Mouse (Mus musculus) embryo, embryonic 10 days (tissue): Measurements from ENCODE around the gene Rdh13.
"Not testable (repeated sequence)": the region's sequence is repeated elsewhere in the genome, so short reads cannot be mapped to it uniquely, and the experiment has no call there.

Experiments used
- DNase-seq: peaks from one replicate; pipeline ENCODE4 v3.0.0-alpha.2; 2015; ENCODE audit warnings: low spot score

Rdh13 gene

DNA sequence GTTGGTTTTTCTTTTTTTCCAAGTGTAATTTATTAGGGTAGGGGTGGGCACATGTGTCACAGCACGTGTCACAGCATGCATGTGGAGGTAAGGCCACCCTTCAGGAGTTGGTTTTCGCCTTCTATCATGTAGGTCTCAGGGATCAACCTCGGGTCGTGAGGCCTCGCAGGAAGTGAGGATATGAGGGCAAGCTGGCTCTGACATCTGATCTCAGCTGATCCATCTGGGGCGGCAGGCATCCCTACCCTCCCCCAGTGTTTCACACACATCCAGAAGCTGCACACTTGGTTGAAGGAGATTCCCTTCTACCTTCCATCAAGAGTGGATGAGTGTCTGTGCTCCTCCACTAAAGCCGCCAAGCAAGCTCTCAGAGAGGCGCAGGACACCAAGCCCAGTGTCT is 13.4 kb downstream of the Rdh13 start:
- DNase-seq: no peak

DNA sequence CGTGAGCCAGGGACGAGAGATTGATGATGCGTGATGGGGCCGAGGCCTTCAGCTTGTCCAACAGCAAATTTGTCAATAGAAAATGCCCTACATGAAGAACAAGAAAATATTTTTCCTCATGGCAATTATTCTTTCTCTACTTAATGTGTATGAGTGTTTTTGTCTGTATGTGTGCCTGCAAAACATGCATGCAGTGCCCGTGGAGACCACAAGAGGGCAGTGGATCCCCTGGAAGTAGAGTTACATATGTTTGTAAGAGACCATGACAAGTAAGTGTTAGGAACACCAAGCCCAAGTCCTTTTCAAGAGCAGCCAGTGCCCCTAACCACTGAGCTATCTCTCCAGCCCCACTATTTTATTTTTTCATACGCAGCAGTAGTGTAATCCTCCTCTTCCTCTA is 13.9 kb downstream of the Rdh13 start:
- DNase-seq: peak; percentile 78

DNA sequence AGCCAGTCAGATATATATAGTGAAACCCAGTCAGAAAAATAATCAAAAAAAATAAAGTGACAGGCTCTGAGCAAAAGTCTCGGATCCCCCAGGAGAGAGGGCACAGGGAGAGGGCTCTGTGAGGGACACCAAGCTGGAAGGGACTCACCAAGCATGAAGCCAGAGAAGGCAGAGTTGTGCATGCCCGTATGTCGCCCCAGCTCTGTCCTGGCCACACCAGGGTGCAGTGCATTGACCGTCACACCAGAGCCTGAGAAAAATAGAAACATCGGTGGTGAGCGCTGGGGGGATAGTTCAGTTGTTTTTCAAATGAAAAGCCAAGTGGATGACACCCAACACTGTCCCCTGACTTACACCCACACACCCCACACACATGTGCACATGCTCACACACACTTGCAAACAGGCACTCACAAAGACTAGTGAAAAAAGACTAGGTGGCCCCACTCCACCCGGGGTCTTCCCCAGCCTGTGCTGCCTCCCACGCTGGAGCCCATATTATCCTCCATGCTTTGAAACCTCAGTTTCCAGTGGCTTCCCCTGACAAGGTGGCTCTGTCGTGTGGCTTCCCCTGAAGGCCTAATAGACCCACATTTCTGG is 15.1 kb downstream of the Rdh13 start:
- no peak for DNase-seq

DNA sequence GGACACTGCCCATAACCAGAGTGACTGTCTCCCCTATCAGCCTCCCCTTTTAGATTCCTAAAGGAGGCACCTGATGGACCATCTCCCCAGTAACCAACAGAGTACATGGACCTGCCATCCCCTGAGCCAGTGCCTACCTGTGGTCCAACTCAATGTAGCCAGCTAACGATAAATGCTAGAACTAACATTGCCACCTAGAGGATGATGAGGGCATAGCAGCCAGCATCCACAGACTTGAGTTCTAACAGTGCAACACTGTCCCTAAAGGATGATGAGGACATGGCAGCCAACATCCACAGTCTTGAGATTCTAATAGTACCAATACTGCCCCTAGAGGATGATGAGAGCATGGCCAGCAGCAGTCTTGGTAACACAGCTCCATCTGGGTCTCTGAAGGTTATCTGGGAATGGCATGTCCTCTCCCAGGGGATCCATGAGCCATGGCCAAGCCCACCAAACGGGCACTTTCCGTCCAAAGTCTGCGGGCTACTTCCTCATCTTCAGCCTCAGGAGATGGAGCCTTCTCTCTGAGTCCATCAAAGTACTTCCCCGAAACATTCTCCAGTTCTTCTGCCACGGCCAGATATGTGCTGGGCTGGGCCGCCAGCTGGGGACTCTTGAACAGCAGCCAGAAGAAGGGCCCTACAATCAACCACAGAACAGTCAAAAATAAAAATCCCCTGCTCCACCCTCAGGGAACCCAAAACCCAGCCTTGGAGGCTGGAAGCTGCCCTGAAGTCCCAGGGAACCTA is 18.1 kb downstream of the Rdh13 start:
- peak; percentile 97 for DNase-seq

DNA sequence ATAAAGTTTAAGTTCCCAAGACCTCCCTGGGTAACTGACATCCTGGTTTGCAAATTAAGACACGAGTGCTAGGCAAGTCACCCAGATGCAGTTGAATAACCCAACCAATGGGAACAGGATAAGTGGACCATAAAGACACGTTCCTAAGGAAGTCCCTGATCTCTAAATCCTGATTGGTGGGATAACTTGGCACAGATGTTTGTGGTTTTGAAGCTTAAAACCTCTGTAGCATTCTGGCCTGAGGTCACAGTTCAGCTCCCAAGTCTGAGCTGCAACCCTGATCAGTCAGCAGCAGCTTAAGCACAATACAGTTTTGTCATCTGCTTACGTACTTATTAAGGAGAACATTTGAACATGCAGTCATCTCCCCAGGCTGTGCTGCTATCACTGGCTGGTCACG is 25.2 kb downstream of the Rdh13 start:
- DNase-seq: no peak

DNA sequence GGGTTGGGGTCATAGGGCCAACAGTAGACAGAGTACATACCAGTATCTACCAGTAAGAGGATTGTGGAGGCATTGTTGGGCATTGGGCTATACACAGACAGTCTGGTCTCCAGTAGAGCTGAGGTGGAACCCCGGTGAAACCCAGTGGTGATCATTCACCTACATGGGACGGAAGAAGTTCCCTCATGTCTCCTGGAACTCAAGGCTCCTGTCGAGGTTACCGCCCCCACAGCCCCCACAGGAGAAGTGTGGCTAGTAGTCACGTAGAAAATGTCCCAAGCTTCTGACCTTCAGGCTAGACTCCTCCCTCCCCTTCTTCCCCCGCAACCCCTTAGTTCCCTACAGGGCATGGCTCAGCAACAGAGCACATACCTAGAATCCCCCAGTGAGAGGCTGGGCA is 25.8 kb downstream of the Rdh13 start:
- no peak for DNase-seq

DNA sequence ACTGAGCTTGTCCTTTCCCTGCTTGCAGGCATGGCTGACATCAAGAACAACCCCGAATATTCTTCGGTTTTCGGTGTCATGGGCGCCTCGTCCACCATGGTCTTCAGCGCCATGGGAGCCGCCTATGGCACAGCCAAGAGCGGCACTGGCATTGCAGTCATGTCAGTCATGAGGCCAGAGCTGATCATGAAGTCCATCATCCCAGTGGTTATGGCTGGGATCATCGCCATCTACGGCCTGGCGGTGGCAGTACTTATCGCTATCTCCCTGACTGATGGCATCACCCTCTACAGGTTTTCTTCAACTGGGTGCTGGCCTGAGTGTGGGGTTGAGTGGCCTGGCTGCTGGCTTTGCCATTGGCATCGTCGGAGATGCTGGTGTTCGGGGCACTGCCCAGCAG is 33.0 kb downstream of the Rdh13 start:
- not testable (repeated sequence) for DNase-seq

DNA sequence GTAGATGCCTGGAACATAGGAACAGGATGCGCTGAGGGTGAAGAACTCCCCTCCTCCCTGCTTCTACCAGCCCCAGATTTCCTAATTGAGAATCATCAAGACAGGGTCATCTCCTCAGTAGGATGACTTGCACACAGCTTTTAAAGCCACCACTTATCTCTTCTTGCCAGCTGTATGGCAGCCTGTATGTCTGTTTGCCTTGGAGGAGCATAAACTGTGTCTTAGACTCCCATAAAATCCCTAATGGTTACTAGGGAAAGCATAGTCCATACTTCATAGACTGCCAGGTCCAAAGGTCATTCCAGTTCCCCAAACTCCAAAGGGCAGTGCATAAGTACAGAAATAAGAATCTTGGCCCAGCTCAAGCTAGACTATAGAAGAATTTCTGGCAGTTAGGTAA is 47.7 kb downstream of the Rdh13 start, which contains the start of gene Gp6:
Gene Gp6 (minus strand): TSS at position 15 of the 400 bp plus-strand sequence.
- DNase-seq: no peak
